Mouse (Mus musculus) ES-E14 (cell line): ENCODE results near the gene Ptger1.

ENCODE experiments used
- CHD2 ChIP-seq: IDR thresholded peaks from 2 replicates; pipeline ENCODE4 v1.6.1; 2014; ENCODE audit warnings: mild to moderate bottlenecking, low read depth, low read length, inconsistent platforms
- HCFC1 ChIP-seq: IDR thresholded peaks from 2 replicates; pipeline ENCODE4 v1.6.1; 2012; ENCODE audit warnings: low read length, inconsistent platforms, borderline replicate concordance; ENCODE audit not compliant: insufficient read depth
- ZC3H11A ChIP-seq: IDR thresholded peaks from 2 replicates; pipeline ENCODE4 v1.6.1; 2012; ENCODE audit warnings: low read depth, mild to moderate bottlenecking, inconsistent platforms, low read length, borderline replicate concordance

DNA sequence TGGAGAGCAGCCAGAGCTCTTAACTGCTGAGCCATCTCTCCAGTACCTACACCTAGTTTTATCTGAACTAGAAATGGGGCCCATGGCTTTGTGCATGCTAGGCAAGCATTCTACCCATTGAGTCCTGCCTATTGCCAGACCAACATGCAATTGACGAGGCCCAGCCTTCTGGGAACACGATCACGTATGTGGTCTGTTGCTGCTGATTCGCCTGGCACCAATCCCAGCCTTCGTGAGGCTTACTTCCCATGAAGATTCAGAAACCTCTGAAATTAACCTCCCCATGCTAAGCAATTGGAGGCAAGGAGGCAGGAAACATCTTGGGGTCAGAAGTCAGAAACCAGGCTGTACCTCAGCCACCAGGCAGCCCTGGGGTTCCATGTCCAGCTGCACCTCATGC is 14.1 kb downstream of the Ptger1 start:
- TF ChIP-seq HCFC1, result no peak
- no peak for TF ChIP-seq ZC3H11A
- no peak for TF ChIP-seq CHD2
